Mouse (Mus musculus) bone marrow macrophage, adult 2 months (primary cell): ENCODE measurements around the gene Ankrd34a.

Experiments used
- CTCF ChIP-seq: IDR thresholded peaks from 2 replicates; pipeline ENCODE4 v1.5.1; 2012; ENCODE audit warnings: low read depth, mild to moderate bottlenecking, low read length, moderate library complexity
- POLR2A ChIP-seq: IDR thresholded peaks from 2 replicates; pipeline ENCODE4 v1.6.1; 2012; ENCODE audit warnings: mild to moderate bottlenecking, low read depth, low read length, borderline replicate concordance

GRCm38 (mm10) chr3:96599411-96599810 lies 3.0 kb downstream of the Ankrd34a start:
- TF ChIP-seq POLR2A (no peak), CTCF (no peak)
